Mouse (Mus musculus) adrenal gland, adult (tissue): ENCODE measurements around the gene Hao1.
A peak's percentile ranks its signal among the peaks of the same experiment; 100 is the strongest.

ENCODE experiments used
- DNase-seq, 2 experiments: peaks; one replicate each; pipeline ENCODE4 v3.0.0; 2022 to 2023; ENCODE audit warnings: low spot score in 1 of 2; ENCODE audit not compliant: inconsistent age in 2 of 2

Gene Hao1

GRCm38 (mm10) chr2:134554221-134554727 lies at the start of gene Hao1:
Gene Hao1, minus strand, starts transcription at chr2:134554368.
- no peak for DNase-seq

- no peak for DNase-seq
These were observed 37.0 kb upstream of the Hao1 start for GRCm38 (mm10) chr2:134591081-134591694.

GRCm38 (mm10) chr2:134585243-134585642 lies 31.1 kb upstream of the Hao1 start:
- no peak for DNase-seq

GRCm38 (mm10) chr2:134559422-134559821 lies 5.3 kb upstream of the Hao1 start:
- no peak for DNase-seq

- no peak for DNase-seq
These were observed 1.8 kb downstream of the Hao1 start for GRCm38 (mm10) chr2:134552358-134552757.

GRCm38 (mm10) chr2:134549770-134550169 lies 4.4 kb downstream of the Hao1 start:
- DNase-seq: peak; percentile 37 to 86

GRCm38 (mm10) chr2:134545116-134545515 lies 9.1 kb downstream of the Hao1 start:
- DNase-seq: peak; percentile 14 to 75

- DNase-seq: peak in 1 of 2 experiments; percentile 27
These were observed 9.7 kb downstream of the Hao1 start for GRCm38 (mm10) chr2:134544321-134545065.

- peak in 1 of 2 experiments; percentile 50 for DNase-seq
These were observed 10.7 kb downstream of the Hao1 start for GRCm38 (mm10) chr2:134543501-134543900.

- DNase-seq: peak in 1 of 2 experiments; percentile 26
These were observed 13.1 kb downstream of the Hao1 start for GRCm38 (mm10) chr2:134541019-134541418.

- DNase-seq: peak in 1 of 2 experiments; percentile 24
These were observed 15.7 kb downstream of the Hao1 start for GRCm38 (mm10) chr2:134538451-134538850.

- DNase-seq: peak in 1 of 2 experiments; percentile 30
These were observed 25.9 kb downstream of the Hao1 start for GRCm38 (mm10) chr2:134528122-134528810.

- DNase-seq: peak; percentile 16 to 46
These were observed 26.6 kb downstream of the Hao1 start for GRCm38 (mm10) chr2:134527419-134528114.

GRCm38 (mm10) chr2:134518042-134518441 lies 36.1 kb downstream of the Hao1 start:
- no peak for DNase-seq

- no peak for DNase-seq
These were observed 54.4 kb downstream of the Hao1 start for GRCm38 (mm10) chr2:134499777-134500176.

GRCm38 (mm10) chr2:134498450-134498849 lies 55.7 kb downstream of the Hao1 start:
- no peak for DNase-seq

GRCm38 (mm10) chr2:134488671-134489070 lies 65.5 kb downstream of the Hao1 start:
- no peak for DNase-seq

GRCm38 (mm10) chr2:134486055-134486834 lies 67.9 kb downstream of the Hao1 start:
- no peak for DNase-seq

GRCm38 (mm10) chr2:134482683-134483082 lies 71.5 kb downstream of the Hao1 start:
- DNase-seq: peak in 1 of 2 experiments; percentile 26

GRCm38 (mm10) chr2:134481759-134482158 lies 72.4 kb downstream of the Hao1 start:
- DNase-seq: peak; percentile 41 to 88
